Mouse (Mus musculus): ENCODE measurements around the gene Ulk3. TPM values are rescaled to one million over a fixed set of nuclear protein-coding genes. Genes with fewer than 3 reads are reported as not detected.

Ulk3 gene
- total and polyA plus RNA-seq, 3 experiments: 3.3 to 14.3 (median 10.5) TPM

DNA sequence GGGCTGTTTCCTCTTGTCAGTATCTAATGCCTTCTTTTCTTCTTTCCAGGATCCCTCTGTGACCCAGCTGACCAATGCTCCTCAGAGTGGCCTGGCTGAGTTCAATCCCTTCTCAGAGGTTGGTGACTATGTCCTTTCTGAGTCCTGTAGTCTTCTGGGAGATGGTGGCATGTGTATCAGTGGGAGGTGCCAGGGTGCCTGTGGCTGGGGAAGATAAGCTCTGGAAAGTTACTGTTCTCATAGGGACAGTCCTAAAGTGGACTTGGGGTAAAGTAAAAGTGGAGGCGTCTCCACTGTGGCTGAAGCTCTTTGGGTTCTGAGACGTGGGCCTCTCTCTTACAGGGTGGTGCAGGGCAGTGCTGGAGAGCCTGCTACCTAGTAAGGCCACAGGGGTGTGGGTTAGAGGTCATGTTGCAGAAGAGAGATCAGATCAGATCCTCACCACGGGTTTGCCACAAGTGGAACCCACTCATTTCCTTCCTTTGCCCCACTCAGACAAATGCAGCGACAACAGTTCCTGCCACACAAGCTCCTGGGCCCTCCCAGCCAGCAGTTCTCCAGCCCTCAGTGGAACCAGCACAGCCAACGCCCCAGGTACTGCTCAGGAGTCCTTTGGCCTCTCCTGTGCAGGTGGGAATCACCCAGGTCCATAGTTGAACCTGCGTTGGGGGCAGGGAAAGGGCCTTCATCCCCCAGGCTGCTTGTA lies 12.0 kb upstream of the Ulk3 start:
- H3K27me3 ChIP-seq (ENCODE audit: insufficient read depth, low read length): no peaks in the 10 kb centered on the region
- H3K36me3 ChIP-seq (replicated peaks): peaks cover 87% of the 10 kb centered on the region
- ATAC-seq (ENCODE audit: extremely low read depth, insufficient number of reproducible peaks, low FRiP score, poor library complexity, severe bottlenecking) (no peak), DNase-seq (ENCODE audit: low spot score) (no peak)
- no peaks in the 10 kb centered on the region for H3K9me3 ChIP-seq (replicated peaks)
- peaks cover 12% of the 10 kb centered on the region; the same call in 1 of the 2 replicates for H3K4me1 ChIP-seq (ENCODE audit: insufficient read depth, low read depth, low read length)
- no peak for TF ChIP-seq CTCF (IDR thresholded peaks at IDR 0.05; ENCODE audit: low read depth, low read length)
- TF ChIP-seq POLR2AphosphoS5 (IDR thresholded peaks at IDR 0.05; ENCODE audit: insufficient replicate concordance, low read depth, low read length): no peak
- TF ChIP-seq TAL1 (conservative IDR thresholded peaks at IDR 0.05; ENCODE audit: low read depth, low read length): no peak
- TF ChIP-seq GATA2 (IDR thresholded peaks at IDR 0.05; ENCODE audit: borderline replicate concordance, low read depth, low read length): no peak
- no peak for TF ChIP-seq GATA1 (IDR thresholded peaks at IDR 0.05; ENCODE audit: borderline replicate concordance, low read length)
- no peak overlapping the region for H3K4me3 ChIP-seq (ENCODE audit: low read depth, low read length)

DNA sequence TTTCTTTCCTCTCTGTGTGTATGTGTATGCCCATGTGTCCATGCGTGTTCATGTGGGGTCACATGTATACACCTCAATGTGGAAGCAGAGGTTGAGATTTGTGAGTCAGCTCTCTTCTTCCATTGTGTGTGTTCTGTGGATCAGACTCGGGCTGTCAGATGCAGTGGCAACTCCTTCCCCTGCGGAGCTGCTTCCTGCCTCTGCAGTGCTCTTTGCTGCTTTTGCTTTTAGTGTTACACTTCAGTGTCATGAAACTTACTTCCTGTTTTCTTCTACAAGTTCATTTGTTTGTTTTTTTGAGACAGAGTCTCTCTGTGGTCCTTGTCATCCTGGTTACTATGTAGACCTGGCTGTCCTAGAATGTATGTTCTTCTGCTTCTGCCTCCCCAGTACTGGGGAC lies 4.3 kb upstream of the Ulk3 start:
- DNase-seq (ENCODE audit: low spot score) (no peak), ATAC-seq (ENCODE audit: extremely low read depth, insufficient number of reproducible peaks, low FRiP score, poor library complexity, severe bottlenecking) (no peak)
- Histone ChIP-seq H3K36me3 (replicated peaks) (peaks cover 81% of the 10 kb centered on the region), H3K4me1 (ENCODE audit: insufficient read depth, low read depth, low read length) (peaks cover 16% of the 10 kb centered on the region), H3K9me3 (replicated peaks) (no peaks in the 10 kb centered on the region), H3K27me3 (ENCODE audit: insufficient read depth, low read length) (no peaks in the 10 kb centered on the region), H3K4me3 (ENCODE audit: low read depth, low read length) (no peak overlapping the region)
- TF ChIP-seq CTCF (IDR thresholded peaks at IDR 0.05; ENCODE audit: low read depth, low read length) (no peak), GATA2 (IDR thresholded peaks at IDR 0.05; ENCODE audit: borderline replicate concordance, low read depth, low read length) (no peak), GATA1 (IDR thresholded peaks at IDR 0.05; ENCODE audit: borderline replicate concordance, low read length) (no peak), POLR2AphosphoS5 (IDR thresholded peaks at IDR 0.05; ENCODE audit: insufficient replicate concordance, low read depth, low read length) (no peak), TAL1 (conservative IDR thresholded peaks at IDR 0.05; ENCODE audit: low read depth, low read length) (no peak)

DNA sequence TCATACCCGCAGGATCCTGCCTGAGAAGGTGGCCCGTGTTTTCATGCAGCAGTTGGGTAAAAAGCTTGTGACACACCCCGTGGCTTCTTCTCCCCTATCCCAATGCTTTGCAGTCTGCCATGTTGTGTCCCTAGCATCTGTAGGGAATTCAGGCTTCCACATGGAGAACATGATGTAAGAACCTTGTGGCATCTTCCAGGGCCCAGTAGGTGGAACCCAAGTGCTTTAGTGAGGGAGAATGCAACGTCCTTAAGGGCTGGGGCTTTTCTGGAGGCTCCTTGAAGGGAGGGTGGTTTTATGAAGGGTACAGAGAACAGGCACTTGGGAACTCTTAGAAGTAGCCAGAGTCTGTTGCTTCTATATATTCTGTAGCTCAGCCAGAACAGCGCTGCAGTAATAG lies 1.5 kb downstream of the Ulk3 start:
- H3K36me3 ChIP-seq (replicated peaks): peaks cover 80% of the 10 kb centered on the region
- no peak for DNase-seq (ENCODE audit: low spot score)
- H3K27me3 ChIP-seq (ENCODE audit: insufficient read depth, low read length): no peaks in the 10 kb centered on the region
- H3K4me1 ChIP-seq (ENCODE audit: insufficient read depth, low read depth, low read length): peaks cover 29% of the 10 kb centered on the region
- no peak for TF ChIP-seq GATA2 (IDR thresholded peaks at IDR 0.05; ENCODE audit: borderline replicate concordance, low read depth, low read length)
- ATAC-seq (ENCODE audit: extremely low read depth, insufficient number of reproducible peaks, low FRiP score, poor library complexity, severe bottlenecking): no peak
- no peaks in the 10 kb centered on the region for H3K9me3 ChIP-seq (replicated peaks)
- H3K4me3 ChIP-seq (ENCODE audit: low read depth, low read length): no peak overlapping the region

DNA sequence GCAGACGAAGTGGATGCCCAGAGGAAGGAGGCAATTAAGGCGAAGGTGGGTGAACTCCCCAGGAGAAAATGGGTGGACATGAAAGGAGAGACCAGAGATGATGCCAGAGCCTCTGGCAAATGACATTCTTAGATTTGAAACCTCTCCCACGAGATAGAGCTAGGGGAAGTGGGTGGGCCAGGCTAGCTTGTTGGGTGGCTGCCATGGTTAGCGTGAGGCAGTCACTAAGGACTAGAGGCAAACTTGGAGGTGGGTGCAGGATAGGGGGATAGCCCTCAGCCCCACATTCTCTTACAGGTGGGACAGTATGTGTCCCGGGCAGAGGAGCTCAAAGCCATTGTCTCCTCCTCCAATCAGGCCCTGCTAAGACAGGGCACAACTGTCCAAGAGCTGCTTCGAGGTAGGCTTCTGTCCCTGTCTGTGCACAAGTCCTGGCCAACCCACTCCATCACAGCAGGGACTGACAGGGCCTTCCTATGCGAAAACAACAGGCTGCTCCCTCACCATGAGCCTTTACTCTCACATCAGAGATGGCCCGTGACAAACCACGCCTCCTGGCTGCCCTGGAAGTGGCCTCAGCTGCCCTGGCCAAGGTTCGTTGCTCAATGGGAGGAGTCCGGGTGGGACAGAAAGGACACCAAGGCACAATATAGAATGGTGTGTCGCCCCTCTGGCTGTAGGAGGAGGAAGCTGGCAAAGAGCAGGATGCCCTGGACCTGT lies 4.4 kb downstream of the Ulk3 start:
- DNase-seq (ENCODE audit: low spot score) (no peak), ATAC-seq (ENCODE audit: extremely low read depth, insufficient number of reproducible peaks, low FRiP score, poor library complexity, severe bottlenecking) (no peak)
- Histone ChIP-seq H3K4me3 (ENCODE audit: low read depth, low read length) (no peak overlapping the region), H3K36me3 (replicated peaks) (peaks cover 65% of the 10 kb centered on the region), H3K27me3 (ENCODE audit: insufficient read depth, low read length) (peaks cover 4% of the 10 kb centered on the region; the same call in 1 of the 2 replicates), H3K9me3 (replicated peaks) (no peaks in the 10 kb centered on the region), H3K4me1 (ENCODE audit: insufficient read depth, low read depth, low read length) (peaks cover 24% of the 10 kb centered on the region)
- no peak for TF ChIP-seq CTCF (IDR thresholded peaks at IDR 0.05; ENCODE audit: low read depth, low read length)
- no peak for TF ChIP-seq POLR2AphosphoS5 (IDR thresholded peaks at IDR 0.05; ENCODE audit: insufficient replicate concordance, low read depth, low read length)
- TF ChIP-seq TAL1 (conservative IDR thresholded peaks at IDR 0.05; ENCODE audit: low read depth, low read length): no peak
- no peak for TF ChIP-seq GATA2 (IDR thresholded peaks at IDR 0.05; ENCODE audit: borderline replicate concordance, low read depth, low read length)
- TF ChIP-seq GATA1 (IDR thresholded peaks at IDR 0.05; ENCODE audit: borderline replicate concordance, low read length): no peak

DNA sequence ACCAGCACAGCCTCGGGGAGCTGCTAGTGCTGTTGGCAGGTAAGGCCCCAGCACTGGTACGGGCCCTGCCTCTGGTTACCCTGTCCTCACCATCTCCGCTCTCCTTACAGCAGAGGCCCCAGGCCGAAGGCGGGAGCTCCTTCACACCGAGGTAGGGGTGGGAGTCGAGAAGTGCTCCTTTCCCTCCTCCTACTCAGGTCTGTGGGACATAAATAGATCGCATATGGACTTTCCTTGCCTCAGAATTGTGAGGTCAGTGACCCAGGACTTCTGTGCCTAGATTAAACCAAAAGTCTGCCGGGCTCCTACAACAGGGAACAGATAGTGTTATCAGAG lies 4.9 kb downstream of the Ulk3 start:
- Histone ChIP-seq H3K36me3 (replicated peaks) (peaks cover 62% of the 10 kb centered on the region), H3K4me1 (ENCODE audit: insufficient read depth, low read depth, low read length) (peaks cover 21% of the 10 kb centered on the region)
- ATAC-seq (ENCODE audit: extremely low read depth, insufficient number of reproducible peaks, low FRiP score, poor library complexity, severe bottlenecking): no peak

DNA sequence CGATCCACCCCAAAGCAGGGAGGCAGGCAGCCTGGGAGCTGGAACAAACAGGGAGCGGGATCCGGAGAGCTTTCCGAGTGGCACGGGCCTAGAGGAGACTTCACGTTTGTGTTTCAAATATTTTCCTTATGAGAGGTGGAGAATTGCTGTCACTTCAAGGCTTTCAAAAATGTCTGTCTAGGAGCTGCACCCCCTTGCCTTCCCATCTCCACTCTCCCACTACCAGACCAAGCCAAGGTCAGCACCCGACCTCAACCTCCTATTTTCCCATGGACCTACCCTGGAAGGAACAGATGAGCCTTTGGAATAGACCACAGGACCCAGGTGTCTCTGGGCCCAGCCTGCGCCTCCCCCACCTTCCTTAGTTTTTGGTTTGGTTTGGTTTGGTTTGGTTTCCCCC lies 8.0 kb downstream of the Ulk3 start:
- ATAC-seq (ENCODE audit: extremely low read depth, insufficient number of reproducible peaks, low FRiP score, poor library complexity, severe bottlenecking) (no peak), DNase-seq (ENCODE audit: low spot score) (no peak)
- Histone ChIP-seq H3K27me3 (ENCODE audit: insufficient read depth, low read length) (peaks cover 22% of the 10 kb centered on the region), H3K36me3 (replicated peaks) (peaks cover 42% of the 10 kb centered on the region), H3K4me1 (ENCODE audit: insufficient read depth, low read depth, low read length) (peaks cover 29% of the 10 kb centered on the region), H3K9me3 (replicated peaks) (no peaks in the 10 kb centered on the region), H3K4me3 (ENCODE audit: low read depth, low read length) (no peak overlapping the region)
- no peak for TF ChIP-seq GATA1 (IDR thresholded peaks at IDR 0.05; ENCODE audit: borderline replicate concordance, low read length)
- TF ChIP-seq POLR2AphosphoS5 (IDR thresholded peaks at IDR 0.05; ENCODE audit: insufficient replicate concordance, low read depth, low read length): no peak
- TF ChIP-seq CTCF (IDR thresholded peaks at IDR 0.05; ENCODE audit: low read depth, low read length): no peak
- no peak for TF ChIP-seq TAL1 (conservative IDR thresholded peaks at IDR 0.05; ENCODE audit: low read depth, low read length)
- TF ChIP-seq GATA2 (IDR thresholded peaks at IDR 0.05; ENCODE audit: borderline replicate concordance, low read depth, low read length): no peak

More for the DNA sequence above, 4.9 kb downstream of the Ulk3 start:
- TF ChIP-seq TAL1 (conservative IDR thresholded peaks at IDR 0.05; ENCODE audit: low read depth, low read length) (no peak), CTCF (IDR thresholded peaks at IDR 0.05; ENCODE audit: low read depth, low read length) (no peak), GATA1 (IDR thresholded peaks at IDR 0.05; ENCODE audit: borderline replicate concordance, low read length) (no peak), POLR2AphosphoS5 (IDR thresholded peaks at IDR 0.05; ENCODE audit: insufficient replicate concordance, low read depth, low read length) (no peak), GATA2 (IDR thresholded peaks at IDR 0.05; ENCODE audit: borderline replicate concordance, low read depth, low read length) (no peak)
- peaks cover 8% of the 10 kb centered on the region for H3K27me3 ChIP-seq (ENCODE audit: insufficient read depth, low read length)
- no peak for DNase-seq (ENCODE audit: low spot score)
- H3K9me3 ChIP-seq (replicated peaks): no peaks in the 10 kb centered on the region
- H3K4me3 ChIP-seq (ENCODE audit: low read depth, low read length): no peak overlapping the region

Measured in G1E (cell line).